Mouse (Mus musculus) monocyte, adult 5-6 weeks (primary cell): ENCODE results near the gene Zfp429. TPM values are rescaled to one million over a fixed set of nuclear protein-coding genes. Genes with fewer than 3 reads are reported as not detected.
"Not testable (repeated sequence)": the region's sequence is repeated elsewhere in the genome, so short reads cannot be mapped to it uniquely, and the experiment has no call there.

Source experiments
- ATAC-seq: fragments of 153-309, 156-312 bp; replicated peaks from 2 replicates; pipeline ENCODE4 v1.8.0; 2017; ENCODE audit warnings: mild to moderate bottlenecking; ENCODE audit not compliant: low TSS enrichment, insufficient number of reproducible peaks, severe bottlenecking, poor library complexity, low FRiP score
- total RNA-seq: library from RNA; stranded (forward); fragments of 200-1000, 200-491, 200-594 nt; gene quantifications from 3 replicates; pipeline ENCODE4 v1.2.3, GENCODE M21; 2017

The Zfp429 gene
- total RNA-seq: 11.6 to 19.8 TPM (median 18.6 TPM) in 3 replicates

DNA sequence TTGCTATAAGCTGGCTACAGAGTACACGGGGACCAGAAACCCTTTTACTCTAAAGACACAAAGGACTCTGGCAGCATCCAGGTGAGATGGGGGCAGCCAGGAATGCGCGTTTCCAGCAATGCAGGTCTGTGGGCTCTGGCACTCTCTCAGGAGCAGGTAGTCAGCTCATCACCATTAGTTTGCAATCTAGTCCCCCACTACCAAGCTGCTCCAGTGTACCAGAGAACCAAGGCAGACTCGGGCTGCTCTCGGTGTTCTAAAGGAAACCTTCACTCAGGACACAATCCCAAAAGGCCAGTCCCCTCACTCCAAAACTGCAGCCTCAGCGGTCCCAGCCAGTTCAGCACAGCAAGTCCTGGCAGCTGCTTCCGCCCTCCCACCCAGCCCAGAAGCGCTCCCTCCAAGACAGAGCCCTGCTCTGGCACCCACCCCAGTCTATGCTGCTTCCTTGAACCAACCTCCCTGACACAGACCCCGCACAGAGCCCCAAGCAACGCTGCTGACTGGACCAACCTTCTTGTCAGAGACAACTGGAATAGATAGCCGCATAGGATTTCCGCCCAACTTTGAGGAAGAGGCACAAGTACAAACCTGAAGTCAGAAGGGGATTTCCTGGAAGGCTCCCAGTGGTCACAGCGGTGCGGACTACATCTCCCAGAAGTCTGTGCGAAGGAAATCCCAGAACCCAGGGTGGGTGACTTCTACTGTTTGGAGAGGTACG, at the start of gene Zfp429:
Gene Zfp429, minus strand, starts transcription at position 637 of the 721 bp plus-strand sequence.
- ATAC-seq: peak; percentile 94

DNA sequence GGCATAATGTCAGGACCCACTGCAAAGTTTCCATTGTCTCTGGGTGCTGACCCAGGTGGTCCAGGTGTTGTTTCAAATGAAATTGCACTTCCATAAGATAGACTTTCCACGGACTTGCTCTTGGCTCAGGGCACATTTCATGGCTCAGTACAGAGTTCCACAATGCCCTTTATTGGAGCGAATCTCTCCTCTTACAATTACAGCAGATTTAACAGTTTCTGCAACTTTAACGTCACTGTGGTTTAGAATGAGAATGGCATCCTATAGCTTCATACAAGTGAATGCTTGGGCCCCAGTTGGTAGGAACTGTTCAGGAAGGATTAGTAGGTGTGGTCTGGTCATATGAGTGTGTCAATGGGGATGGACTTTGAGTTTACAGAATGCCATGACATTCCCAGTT, 37.5 kb upstream of the Zfp429 start:
- ATAC-seq: not testable (repeated sequence)

DNA sequence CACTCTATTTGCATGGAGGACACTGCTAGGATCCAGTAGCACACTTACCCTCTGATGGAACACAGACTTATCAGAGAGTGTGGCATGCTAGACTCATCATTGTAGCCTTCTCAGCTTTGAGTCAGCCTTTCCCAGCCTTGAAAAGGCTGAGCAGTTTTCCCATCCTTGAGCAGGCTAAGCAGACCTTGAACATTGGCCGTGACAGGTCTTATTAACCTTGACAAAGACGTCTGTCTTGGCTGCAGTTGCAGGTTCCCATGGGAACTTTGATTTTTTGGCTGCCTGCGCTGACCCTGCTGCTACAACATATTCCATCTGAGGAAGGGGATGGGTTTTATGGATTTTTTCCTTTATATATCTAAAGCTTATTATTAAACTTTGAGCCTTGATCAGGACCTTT, 28.5 kb upstream of the Zfp429 start:
- no peak for ATAC-seq

DNA sequence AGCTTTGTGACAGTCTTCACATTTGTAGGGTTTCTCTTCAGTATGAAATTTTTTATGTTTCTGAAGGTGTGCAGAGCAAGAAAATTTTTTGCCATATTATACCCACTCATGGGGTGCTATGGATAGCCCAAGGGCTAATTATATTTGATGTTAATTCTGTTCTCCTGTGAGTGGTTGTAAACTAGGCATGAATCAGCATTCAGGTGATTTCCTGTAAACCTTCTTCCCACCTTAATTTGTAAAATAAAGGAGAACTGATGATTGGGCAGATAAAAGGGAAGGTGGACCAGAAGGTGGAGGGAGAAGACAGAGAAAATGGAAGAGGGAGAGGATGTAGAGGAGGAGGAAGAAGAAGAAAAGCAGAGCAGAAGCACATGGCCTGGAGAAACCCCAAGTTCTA, 26.1 kb upstream of the Zfp429 start:
- not testable (repeated sequence) for ATAC-seq

DNA sequence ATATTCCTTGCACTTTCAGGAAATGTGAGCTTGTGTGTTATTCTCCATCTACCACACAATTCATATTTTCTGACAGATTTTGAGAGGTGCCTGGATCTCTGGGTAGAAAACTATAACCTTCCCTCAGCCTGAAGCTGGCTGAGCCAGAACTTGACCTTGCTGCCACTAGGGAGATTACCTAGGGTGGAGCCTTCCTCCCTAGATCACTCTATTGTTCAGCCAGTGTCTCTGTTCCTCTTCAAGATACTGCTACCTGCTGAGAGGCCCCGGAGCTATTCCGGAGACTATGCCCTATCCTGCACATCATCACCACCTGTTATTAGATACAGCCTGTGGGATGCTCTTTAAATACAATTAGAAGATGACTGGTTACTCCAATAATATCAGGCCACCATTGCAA, 22.9 kb upstream of the Zfp429 start:
- not testable (repeated sequence) for ATAC-seq

DNA sequence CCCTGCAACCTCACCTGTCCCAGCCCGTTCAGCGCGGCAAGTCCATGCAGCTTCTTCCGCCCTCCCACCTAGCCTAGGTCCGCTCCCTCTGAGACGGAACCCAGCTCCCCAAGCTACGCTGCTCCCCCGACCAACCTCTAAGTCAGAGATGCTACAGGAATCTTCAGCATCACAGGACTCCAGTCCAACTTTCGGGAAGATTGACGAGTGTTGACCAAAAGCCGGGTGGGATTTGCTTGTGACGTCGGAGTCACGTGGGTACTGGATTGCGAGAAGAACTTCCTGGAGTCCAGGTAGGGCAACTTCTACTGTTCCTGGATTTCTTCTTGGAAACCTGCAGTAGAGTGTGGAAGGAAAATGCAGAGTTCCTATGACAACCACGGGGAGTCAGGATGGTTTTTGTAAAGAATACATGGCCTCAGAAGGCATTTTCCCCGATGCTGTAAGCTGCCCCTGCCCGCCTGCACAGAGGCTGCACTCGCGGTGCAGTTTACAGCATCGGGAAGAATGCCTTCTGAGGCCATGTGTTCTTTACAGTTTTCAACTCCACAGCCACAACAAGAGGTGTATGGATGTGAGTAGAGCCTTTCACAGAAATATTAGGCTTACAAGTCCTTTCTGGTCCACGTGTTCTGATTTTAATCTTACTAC, 21.7 kb upstream of the Zfp429 start, which contains the start of gene Zfp459:
Gene Zfp459, minus strand, starts transcription at position 212 of the 651 bp plus-strand sequence.
- ATAC-seq: peak; percentile 52; the same call in 1 of the 2 replicates

DNA sequence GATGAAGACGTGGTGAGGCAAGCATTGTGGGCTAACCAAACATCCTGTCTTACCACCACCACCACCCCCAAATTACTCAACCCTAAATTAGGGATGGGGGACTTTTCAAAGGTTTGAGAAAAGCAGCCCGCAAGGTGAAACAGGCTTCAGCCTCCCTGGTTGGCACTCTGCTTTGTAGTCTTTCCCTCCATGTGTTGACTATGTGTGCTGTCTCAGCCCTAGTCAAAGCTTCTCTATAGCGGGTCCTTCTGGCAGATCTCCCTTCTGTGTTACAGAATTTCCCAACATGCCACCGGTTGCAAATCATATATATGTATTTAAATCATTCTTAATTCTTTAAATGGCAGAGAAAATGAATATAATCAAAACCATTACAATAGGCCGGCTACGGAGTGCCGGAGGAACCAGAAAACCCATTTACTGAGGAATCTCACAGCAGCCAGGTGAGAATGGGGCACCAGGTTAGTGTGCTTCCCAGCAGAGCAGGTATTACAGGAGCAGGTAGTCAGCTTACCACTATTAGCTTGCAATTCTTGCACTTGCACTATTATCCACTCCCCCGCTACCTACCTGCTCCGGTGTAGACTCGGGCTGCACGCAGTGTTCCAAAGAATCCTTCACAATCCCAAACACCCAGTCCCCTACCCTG, 21.1 kb upstream of the Zfp429 start:
- no peak; the same call in 1 of the 2 replicates for ATAC-seq

DNA sequence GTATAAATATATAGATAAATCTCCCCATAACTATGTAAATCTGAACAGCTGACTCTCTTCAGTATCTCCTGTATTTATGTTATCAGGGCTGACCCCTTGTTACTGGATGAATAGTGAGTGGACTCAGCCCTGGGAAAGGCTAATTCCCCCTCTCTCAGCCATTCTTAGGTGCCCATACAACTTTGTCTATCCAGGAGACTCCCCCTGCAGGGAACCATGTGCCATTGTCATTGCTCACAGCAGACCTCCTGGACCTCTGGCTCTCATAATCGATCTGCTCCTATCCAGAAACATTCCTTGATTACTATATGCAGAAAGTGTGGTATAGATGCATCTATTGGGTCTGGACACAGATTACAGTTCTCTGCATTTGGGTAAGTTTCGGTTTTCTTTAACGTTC, 17.2 kb upstream of the Zfp429 start:
- no peak for ATAC-seq

DNA sequence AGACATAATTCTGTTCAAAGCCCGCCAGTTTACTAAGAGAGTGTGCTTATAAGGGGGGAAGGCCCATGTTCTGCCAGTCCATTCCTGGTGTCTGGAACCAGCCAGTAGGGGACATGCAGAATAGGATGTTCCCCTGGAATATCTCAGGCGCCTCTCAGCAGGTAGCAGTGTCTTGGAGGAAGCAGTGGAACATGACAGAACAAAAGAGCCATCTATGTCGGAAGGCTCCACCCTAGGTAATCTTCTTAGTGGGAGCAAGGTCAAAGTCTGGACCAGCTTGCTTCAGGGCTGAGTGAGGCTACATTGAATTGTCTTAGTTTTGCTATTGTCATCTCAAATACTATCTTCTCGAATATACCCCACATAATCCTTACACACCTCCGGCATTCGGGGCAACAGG, 16.1 kb upstream of the Zfp429 start:
- no peak for ATAC-seq

DNA sequence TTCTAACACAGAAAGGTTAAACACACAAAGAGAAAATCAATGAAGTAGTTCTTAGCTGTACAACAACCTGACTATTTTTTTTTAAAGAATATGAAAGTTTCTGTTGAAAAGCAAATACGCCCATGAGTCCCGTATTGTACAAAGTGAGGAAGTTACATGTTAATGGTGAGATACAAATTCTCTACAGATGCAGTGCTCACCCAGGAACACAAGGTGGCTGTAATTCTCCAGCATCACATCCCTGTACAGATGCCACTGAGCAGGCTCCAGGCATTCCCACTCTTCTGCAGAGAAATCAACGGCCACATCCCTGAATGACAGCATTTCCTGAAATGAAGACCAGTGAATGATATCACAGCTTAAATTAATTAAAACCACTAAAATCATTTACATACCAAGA, 14.0 kb upstream of the Zfp429 start:
- not testable (repeated sequence) for ATAC-seq

DNA sequence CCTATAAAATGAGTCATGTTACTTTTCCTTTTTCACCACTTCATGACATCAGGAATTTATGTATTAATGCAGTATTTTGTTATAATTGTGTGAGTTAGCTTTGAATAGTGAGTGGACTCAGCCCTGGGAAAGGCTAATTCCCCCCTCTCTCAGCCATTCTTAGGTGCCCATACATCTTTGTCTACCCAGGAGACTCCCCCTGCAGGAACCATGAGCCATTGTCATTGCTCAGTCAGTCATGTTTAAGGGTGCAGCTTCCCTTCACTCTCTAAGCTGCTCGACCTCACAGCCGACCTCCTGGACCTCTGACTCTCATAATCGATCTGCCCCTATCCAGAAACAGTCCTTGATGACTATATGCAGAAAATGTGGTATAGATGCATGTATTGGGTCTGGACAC, 23.4 kb downstream of the Zfp429 start:
- ATAC-seq: not testable (repeated sequence)

DNA sequence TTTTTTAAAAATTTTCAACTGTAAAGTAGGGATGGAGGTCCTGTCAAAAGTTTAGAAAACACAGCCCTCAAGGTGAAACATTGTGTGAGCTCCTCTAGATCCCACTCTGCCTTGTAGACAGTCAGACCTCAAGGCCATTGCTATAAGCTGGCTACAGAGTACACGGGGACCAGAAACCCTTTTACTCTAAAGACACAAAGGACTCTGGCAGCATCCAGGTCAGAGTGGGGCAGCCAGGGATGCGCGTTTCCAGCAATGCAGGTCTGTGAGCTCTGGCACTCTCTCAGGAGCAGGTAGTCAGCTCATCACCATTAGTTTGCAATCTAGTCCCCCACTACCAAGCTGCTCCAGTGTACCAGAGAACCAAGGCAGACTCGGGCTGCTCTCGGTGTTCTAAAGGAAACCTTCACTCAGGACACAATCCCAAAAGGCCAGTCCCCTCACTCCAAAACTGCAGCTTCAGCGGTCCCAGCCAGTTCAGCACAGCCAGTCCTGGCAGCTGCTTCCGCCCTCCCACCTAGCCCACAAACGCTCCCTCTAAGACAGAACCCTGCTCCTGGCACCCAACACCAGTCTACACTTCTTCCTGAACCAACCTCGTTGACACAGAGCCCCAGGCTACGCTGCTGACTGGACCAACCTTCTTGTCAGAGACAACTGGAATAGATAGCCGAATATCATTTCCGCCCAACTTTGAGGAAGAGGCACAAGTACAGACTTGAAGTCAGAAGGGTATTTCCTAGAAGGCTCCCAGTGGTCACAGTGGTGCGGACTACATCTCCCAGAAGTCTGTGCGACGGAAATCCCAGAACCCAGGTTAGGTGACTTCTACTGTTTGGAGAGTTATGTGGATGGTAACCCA, 24.3 kb downstream of the Zfp429 start, which contains the start of the genes Gm28041 and Zfp456:
Gene Gm28041, minus strand, starts transcription at position 684 of the 862 bp plus-strand sequence.
Gene Zfp456, minus strand, starts transcription at position 761 of the 862 bp plus-strand sequence.
- ATAC-seq: peak; percentile 95

DNA sequence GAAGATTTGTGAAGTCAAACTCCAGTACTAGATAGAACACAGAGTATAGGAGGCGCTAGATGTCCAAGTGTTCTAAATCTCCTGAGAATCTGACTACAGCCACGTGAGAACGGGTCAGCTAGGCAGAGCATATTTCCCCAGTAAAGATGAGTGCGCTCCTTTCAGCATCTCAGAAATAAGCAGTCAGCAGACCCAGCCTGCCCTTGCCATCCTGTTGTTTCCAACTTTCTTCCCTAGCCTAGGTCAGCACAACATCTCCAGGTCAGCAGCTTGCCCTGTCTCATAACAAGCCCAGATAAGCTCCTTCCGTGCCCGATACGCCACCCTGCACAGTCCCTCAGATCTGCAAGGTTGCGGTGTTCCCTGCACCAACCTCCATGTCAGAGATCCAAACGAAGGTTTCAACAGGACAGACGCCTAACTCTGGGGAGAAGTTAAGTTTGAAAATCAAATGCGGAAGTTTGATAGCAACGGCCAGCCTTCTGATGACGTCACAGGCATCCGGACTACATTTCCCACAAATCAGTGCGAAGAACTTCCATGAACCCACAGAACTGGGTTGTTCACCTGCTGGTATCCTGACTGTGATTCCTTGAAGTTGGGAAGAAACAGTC, 39.4 kb downstream of the Zfp429 start, which contains the start of the genes Gm28044 and Zfp953:
Gene Gm28044, minus strand, starts transcription at position 406 of the 614 bp plus-strand sequence.
Gene Zfp953, minus strand, starts transcription at position 475 of the 614 bp plus-strand sequence.
- ATAC-seq: peak; percentile 93

DNA sequence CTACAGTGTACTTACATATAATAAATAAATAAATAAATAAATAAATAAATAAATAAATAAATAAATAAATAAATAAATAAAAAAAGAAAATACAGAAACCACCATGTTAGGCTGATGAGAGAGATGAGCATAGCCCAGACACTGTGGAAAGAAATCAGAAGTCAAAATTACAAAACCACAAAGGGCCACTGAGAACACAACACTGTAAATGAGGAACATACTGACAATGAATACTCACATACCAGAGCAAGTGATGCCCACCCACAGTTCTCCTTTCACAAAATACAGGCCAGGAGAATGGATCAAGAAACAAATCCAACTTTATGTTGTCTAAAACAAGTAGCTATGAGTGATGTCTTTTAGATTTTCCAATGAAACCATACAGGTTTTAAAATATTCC, 47.8 kb downstream of the Zfp429 start:
- ATAC-seq: no peak

DNA sequence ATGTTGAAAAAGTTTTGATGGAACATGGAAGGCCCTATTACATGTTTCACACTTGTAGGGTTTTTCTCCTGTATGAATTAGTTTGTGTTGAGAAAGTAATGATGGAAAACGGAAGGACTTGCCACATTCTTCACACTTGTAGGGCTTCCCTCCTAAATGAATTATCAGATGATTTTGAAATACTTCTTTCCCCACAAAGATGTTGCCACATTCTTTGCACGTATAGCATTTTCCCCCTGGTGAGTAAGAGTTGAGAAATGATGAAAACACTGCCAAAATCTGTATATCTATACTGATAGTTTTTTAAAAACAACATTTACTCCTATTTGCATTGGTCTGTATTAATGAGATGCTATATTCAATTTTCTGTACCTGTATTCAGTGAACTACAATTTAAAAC, 56.2 kb downstream of the Zfp429 start:
- no peak for ATAC-seq
